ENCODE assay signal across 19 mouse cellular contexts in the genomic region with DNA sequence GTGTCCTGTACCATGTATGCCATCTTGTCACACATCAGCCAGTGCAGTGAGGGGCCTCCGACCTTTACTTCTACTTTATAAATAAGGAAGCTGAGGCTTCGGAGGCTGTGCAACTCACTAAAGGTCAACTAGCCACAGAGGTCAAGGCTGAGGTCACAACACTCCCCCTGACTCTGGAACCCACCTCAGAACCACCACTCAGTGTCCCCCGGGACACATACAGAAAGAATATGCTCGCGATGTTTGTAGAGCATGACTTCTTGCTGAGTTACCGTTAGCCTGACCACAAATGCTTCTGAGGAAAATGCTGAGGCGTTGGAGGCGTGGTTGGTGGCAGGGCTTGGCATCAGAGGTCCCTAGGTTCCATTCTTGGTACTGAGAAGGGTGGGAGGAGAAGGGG. TPM values are rescaled to one million over a fixed set of nuclear protein-coding genes. Genes with fewer than 3 reads are reported as not detected.
DNase-seq lines count a peak whose midpoint lies in the region; ATAC-seq and TF ChIP-seq lines count a peak whose summit lies in the region.
"Had no signal": no experiment of that assay in that cellular context is flagged by ENCODE, and none has a peak within 500 bp of the region (broad histone marks: within the 10 kb centered on the region; RNA-seq: fewer than 3 reads in every experiment).

No protein-coding gene starts in this region.

- H3K27me3 ChIP-seq in midbrain, postnatal 0 days (ENCODE audit: insufficient read depth, low read length), result no peaks in the 10 kb centered on the region
- H3K27me3 ChIP-seq: limb, embryonic 13.5 days; midbrain, embryonic 15.5 days; neural tube, embryonic 12.5 days had no signal

- peak; percentile 28 for DNase-seq in thymus, postnatal 25 days
- DNase-seq in thymus, postnatal 10 days (ENCODE audit: low spot score in 2 of 2), result no peak
- DNase-seq in midbrain, postnatal 0 days (ENCODE audit: low spot score), result no peak
- no peak for DNase-seq in embryo, embryonic 9.5 days (ENCODE audit: extremely low spot score)
- DNase-seq in urinary bladder, postnatal 25 days (ENCODE audit: low spot score), result no peak
- DNase-seq: adrenal gland, postnatal 36 days; cerebellum, adult 8-10 months; gastrocnemius, adult 2 months; heart, postnatal 14 days; kidney, adult 2 months; kidney, postnatal 14 days; right cerebral cortex, postnatal 14 days had no signal

- no peak for TF ChIP-seq POLR2A in bone marrow, adult 2 months (IDR thresholded peaks at IDR 0.05; ENCODE audit: borderline replicate concordance, control insufficient read depth, low read depth, low read length)

- H3K4me3 ChIP-seq in bone marrow, adult 2 months (replicated peaks; ENCODE audit: control insufficient read depth, low read depth, low read length), result no peak overlapping the region
- H3K4me3 ChIP-seq in midbrain, postnatal 0 days (ENCODE audit: low read depth, low read length), result no peak overlapping the region
- H3K4me3 ChIP-seq: gastrocnemius, adult 2 months; limb, embryonic 13.5 days; midbrain, embryonic 15.5 days; neural tube, embryonic 12.5 days had no signal

- no peak overlapping the region for H3K4me2 ChIP-seq in midbrain, postnatal 0 days (ENCODE audit: low read depth, low read length, poor library complexity, severe bottlenecking)
- H3K4me2 ChIP-seq: limb, embryonic 13.5 days; midbrain, embryonic 15.5 days; neural tube, embryonic 12.5 days had no signal

- H3K9ac ChIP-seq in midbrain, postnatal 0 days (replicated peaks; ENCODE audit: low read length, poor library complexity, severe bottlenecking), result no peak overlapping the region
- H3K9ac ChIP-seq: limb, embryonic 13.5 days; midbrain, embryonic 15.5 days; neural tube, embryonic 12.5 days had no signal

- H3K27ac ChIP-seq in bone marrow, adult 2 months (ENCODE audit: control insufficient read depth, insufficient read depth, low read depth, low read length, poor library complexity), result peak overlapping the region; percentile 46; the same call in 1 of the 2 replicates
- H3K27ac ChIP-seq in midbrain, postnatal 0 days (ENCODE audit: low read depth, low read length), result no peak overlapping the region
- H3K27ac ChIP-seq: gastrocnemius, adult 2 months; hindbrain, postnatal 0 days; limb, embryonic 13.5 days; macrophage; midbrain, embryonic 15.5 days; neural tube, embryonic 12.5 days had no signal

- no peak for TF ChIP-seq CTCF in bone marrow, adult 2 months (IDR thresholded peaks at IDR 0.05; ENCODE audit: control insufficient read depth, insufficient read depth, low read length)
- no peak for TF ChIP-seq CTCF in midbrain, postnatal 0 days (IDR thresholded peaks at IDR 0.05)

- peak; percentile 77 for ATAC-seq in megakaryocyte progenitor cell, adult 5-6 weeks (replicated peaks; ENCODE audit: poor library complexity)
- ATAC-seq in midbrain, postnatal 0 days (ENCODE audit: low FRiP score), result no peak
- ATAC-seq: hindbrain, postnatal 0 days; midbrain, embryonic 15.5 days had no signal

- no peaks in the 10 kb centered on the region for H3K36me3 ChIP-seq in midbrain, postnatal 0 days (ENCODE audit: insufficient read depth, low read length)
- H3K36me3 ChIP-seq: limb, embryonic 13.5 days; midbrain, embryonic 15.5 days; neural tube, embryonic 12.5 days had no signal

- no peaks in the 10 kb centered on the region for H3K9me3 ChIP-seq in midbrain, postnatal 0 days (ENCODE audit: low read length)
- H3K9me3 ChIP-seq: limb, embryonic 13.5 days; midbrain, embryonic 15.5 days; neural tube, embryonic 12.5 days had no signal

- H3K4me1 ChIP-seq in bone marrow, adult 2 months (ENCODE audit: control insufficient read depth, insufficient read depth, low read length), result peaks cover 6% of the 10 kb centered on the region
- H3K4me1 ChIP-seq in midbrain, postnatal 0 days (ENCODE audit: insufficient read depth, low read length), result no peaks in the 10 kb centered on the region
- H3K4me1 ChIP-seq: limb, embryonic 13.5 days; midbrain, embryonic 15.5 days; neural tube, embryonic 12.5 days had no signal

- WGBS in bone marrow, adult 2 months, result 4% methylated on average over 8 of the region's 8 CpGs
- 87% methylated on average over 8 of the region's 8 CpGs for WGBS in midbrain, postnatal 0 days

RNA-seq across cellular contexts. Expression of a gene that starts 49.3 kb away (rescaled TPM):
- polyA plus RNA-seq in bone marrow, adult 2 months (2011; ENCODE audit: insufficient read depth, insufficient read length, low replicate concordance, missing spikeins), result 4.4 and 9.7 TPM in 2 replicates
- 6.8 and 7.1 TPM in 2 replicates for total RNA-seq in megakaryocyte progenitor cell, adult 5-6 weeks (2015)
- total RNA-seq in megakaryocyte progenitor cell, adult 5-6 weeks (2017), result 3.4 and 6.0 TPM in 2 replicates
- total RNA-seq in midbrain, postnatal 0 days (2014; rRNA removed), result 4.2 and 11.2 TPM in 2 replicates
- polyA plus RNA-seq in midbrain, postnatal 0 days (2015; fragmentation: Nextera tagmentation; extraction: Ambion mirVana), result 2.2 and 2.5 TPM in 2 replicates
